Mouse (Mus musculus) intestine, embryonic 15.5 days (tissue): ENCODE results near the gene Ssh1. TPM values are rescaled to one million over a fixed set of nuclear protein-coding genes. Genes with fewer than 3 reads are reported as not detected.

Experiments
- ATAC-seq: fragments of 200-750 bp; cut with Nextera tagmentation; 2 replicates; pipeline ENCODE4 v1.8.0; 2017; ENCODE audit warnings: moderate TSS enrichment, moderate library complexity
- H3K27ac ChIP-seq: fragments of 300-500 bp; sonication (generic); 2 replicates; pipeline ENCODE4 v1.5.1; 2015; ENCODE audit warnings: mild to moderate bottlenecking, inconsistent platforms
- H3K27me3 ChIP-seq: fragments of 300-500 bp; sonication (generic); replicated peaks from 2 replicates; pipeline ENCODE4 v1.6.1; 2015; ENCODE audit warnings: inconsistent platforms
- H3K36me3 ChIP-seq: fragments of 300-500 bp; sonication (generic); 2 replicates; pipeline ENCODE4 v1.6.1; 2015; ENCODE audit warnings: inconsistent platforms
- H3K4me1 ChIP-seq: fragments of 300-500 bp; sonication (generic); replicated peaks from 2 replicates; pipeline ENCODE4 v1.6.1; 2015; ENCODE audit warnings: inconsistent platforms
- H3K4me2 ChIP-seq: fragments of 300-500 bp; sonication (generic); replicated peaks from 2 replicates; pipeline ENCODE4 v1.6.1; 2015; ENCODE audit warnings: mild to moderate bottlenecking, inconsistent platforms
- H3K4me3 ChIP-seq: fragments of 300-500 bp; sonication (generic); replicated peaks from 2 replicates; pipeline ENCODE4 v1.5.1; 2015; ENCODE audit warnings: inconsistent platforms
- H3K9ac ChIP-seq: fragments of 300-500 bp; sonication (generic); 2 replicates; pipeline ENCODE4 v1.6.1; 2015; ENCODE audit warnings: inconsistent platforms
- H3K9me3 ChIP-seq: fragments of 300-500 bp; sonication (generic); 2 replicates; pipeline ENCODE4 v1.6.1; 2016; ENCODE audit warnings: inconsistent platforms
- WGBS: fragments of 180-500 bp; shearing (Covaris S2); methylation state at CpG from one replicate; pipeline ENCODE4 v1.1.7; 2015; 5-methylcytosine and 5-hydroxymethylcytosine counted together
- polyA plus RNA-seq: library from polyadenylated mRNA; unstranded; fragments of >200 nt; fragmentation: Nextera tagmentation; extraction: Ambion mirVana; gene quantifications from 2 replicates; pipeline ENCODE4 v1.2.1, GENCODE M21; 2015

Ssh1 gene
- polyA plus RNA-seq, result 10.1 and 11.8 TPM in 2 replicates

- ATAC-seq, result peak; percentile 90
- H3K27ac ChIP-seq, result peak within 1 kb of the TSS; percentile 94
- peak within 1 kb of the TSS; percentile 84 for H3K4me3 ChIP-seq
- H3K36me3 ChIP-seq, result peaks cover 4% of the 10 kb centered on the region; the same call in 1 of the 2 replicates
- H3K9me3 ChIP-seq, result no peaks in the 10 kb centered on the region
- peak within 1 kb of the TSS; percentile 84 for H3K4me2 ChIP-seq
- H3K27me3 ChIP-seq, result no peaks in the 10 kb centered on the region
- under 1% methylated on average over 69 of the region's 83 CpGs for WGBS
- peaks cover 21% of the 10 kb centered on the region for H3K4me1 ChIP-seq
- H3K9ac ChIP-seq, result peak within 1 kb of the TSS; percentile 86
Observed at GRCm38 (mm10) chr5:113993487-113994465, at the start of gene Ssh1. Ssh1 (minus strand) TSS chr5:113993894.

GRCm38 (mm10) chr5:114041327-114041930 lies 47.7 kb upstream of the Ssh1 start:
- peak; percentile 94 for ATAC-seq
- peak overlapping the region; percentile 39 for H3K4me2 ChIP-seq
- H3K4me1 ChIP-seq, result peaks cover 10% of the 10 kb centered on the region; the same call in 1 of the 2 replicates
- no peaks in the 10 kb centered on the region for H3K36me3 ChIP-seq
- peak overlapping the region; percentile 74 for H3K27ac ChIP-seq
- H3K9ac ChIP-seq, result 0 out of 2 replicates have a peak overlapping the region, but pooled peaks have one; percentile 6
- no peaks in the 10 kb centered on the region for H3K27me3 ChIP-seq
- no peaks in the 10 kb centered on the region for H3K9me3 ChIP-seq
- 12% methylated on average over 15 of the region's 15 CpGs for WGBS
- no peak overlapping the region for H3K4me3 ChIP-seq

- Histone ChIP-seq H3K9ac (no peak overlapping the region), H3K27me3 (no peaks in the 10 kb centered on the region), H3K27ac (peak overlapping the region; percentile 74), H3K4me2 (peak overlapping the region; percentile 39), H3K4me3 (no peak overlapping the region), H3K36me3 (no peaks in the 10 kb centered on the region), H3K9me3 (no peaks in the 10 kb centered on the region), H3K4me1 (peaks cover 10% of the 10 kb centered on the region; the same call in 1 of the 2 replicates)
- peak; percentile 48 for ATAC-seq
- 77% methylated on average over 1 of the region's 1 CpGs for WGBS
Observed at GRCm38 (mm10) chr5:114040911-114041310, 47.2 kb upstream of the Ssh1 start.

- Histone ChIP-seq H3K27ac (no peak overlapping the region), H3K27me3 (no peaks in the 10 kb centered on the region), H3K9me3 (no peaks in the 10 kb centered on the region), H3K9ac (no peak overlapping the region), H3K36me3 (no peaks in the 10 kb centered on the region), H3K4me2 (peak overlapping the region; percentile 39; the same call in 1 of the 2 replicates), H3K4me3 (no peak overlapping the region), H3K4me1 (peaks cover 10% of the 10 kb centered on the region; the same call in 1 of the 2 replicates)
- peak; percentile 44 for ATAC-seq
- WGBS, result 31% methylated on average over 7 of the region's 8 CpGs
Observed at GRCm38 (mm10) chr5:114040508-114040907, 46.8 kb upstream of the Ssh1 start.

GRCm38 (mm10) chr5:114035111-114035510 lies 41.4 kb upstream of the Ssh1 start:
- H3K4me1 ChIP-seq, result 0 out of 2 replicates have a peak, but pooled peaks cover 5% of the 10 kb centered on the region
- H3K4me3 ChIP-seq, result no peak overlapping the region
- H3K9me3 ChIP-seq, result no peaks in the 10 kb centered on the region
- no peak overlapping the region for H3K4me2 ChIP-seq
- WGBS, result 67% methylated on average over 10 of the region's 10 CpGs
- H3K36me3 ChIP-seq, result no peaks in the 10 kb centered on the region
- no peak overlapping the region for H3K9ac ChIP-seq
- no peak for ATAC-seq
- no peaks in the 10 kb centered on the region for H3K27me3 ChIP-seq
- no peak overlapping the region for H3K27ac ChIP-seq

GRCm38 (mm10) chr5:114034393-114034792 lies 40.7 kb upstream of the Ssh1 start:
- Histone ChIP-seq H3K9ac (no peak overlapping the region), H3K27ac (no peak overlapping the region), H3K9me3 (no peaks in the 10 kb centered on the region), H3K36me3 (no peaks in the 10 kb centered on the region), H3K27me3 (no peaks in the 10 kb centered on the region), H3K4me2 (no peak overlapping the region), H3K4me3 (no peak overlapping the region), H3K4me1 (0 out of 2 replicates have a peak, but pooled peaks cover 5% of the 10 kb centered on the region)
- 73% methylated on average over 7 of the region's 7 CpGs for WGBS
- ATAC-seq, result no peak

GRCm38 (mm10) chr5:114032161-114032763 lies 38.6 kb upstream of the Ssh1 start:
- Histone ChIP-seq H3K4me3 (no peak overlapping the region), H3K27ac (no peak overlapping the region), H3K36me3 (no peaks in the 10 kb centered on the region), H3K4me2 (no peak overlapping the region), H3K9ac (no peak overlapping the region), H3K4me1 (0 out of 2 replicates have a peak, but pooled peaks cover 5% of the 10 kb centered on the region), H3K9me3 (no peaks in the 10 kb centered on the region), H3K27me3 (no peaks in the 10 kb centered on the region)
- 78% methylated on average over 3 of the region's 3 CpGs for WGBS
- no peak for ATAC-seq

- no peaks in the 10 kb centered on the region for H3K36me3 ChIP-seq
- ATAC-seq, result no peak
- WGBS, result 89% methylated on average over 12 of the region's 12 CpGs
- no peaks in the 10 kb centered on the region for H3K9me3 ChIP-seq
- H3K27ac ChIP-seq, result no peak overlapping the region
- H3K4me2 ChIP-seq, result no peak overlapping the region
- no peaks in the 10 kb centered on the region for H3K27me3 ChIP-seq
- 0 out of 2 replicates have a peak, but pooled peaks cover 3% of the 10 kb centered on the region for H3K4me1 ChIP-seq
- no peak overlapping the region for H3K9ac ChIP-seq
- H3K4me3 ChIP-seq, result no peak overlapping the region
Observed at GRCm38 (mm10) chr5:114030652-114031051, 37.0 kb upstream of the Ssh1 start.

- Histone ChIP-seq H3K9me3 (no peaks in the 10 kb centered on the region), H3K36me3 (no peaks in the 10 kb centered on the region), H3K9ac (no peak overlapping the region), H3K4me3 (no peak overlapping the region), H3K27ac (no peak overlapping the region), H3K27me3 (no peaks in the 10 kb centered on the region), H3K4me2 (no peak overlapping the region), H3K4me1 (0 out of 2 replicates have a peak, but pooled peaks cover 5% of the 10 kb centered on the region)
- no peak for ATAC-seq
- WGBS, result 77% methylated on average over 12 of the region's 12 CpGs
Observed at GRCm38 (mm10) chr5:114028111-114028510, 34.4 kb upstream of the Ssh1 start.

GRCm38 (mm10) chr5:114027217-114027944 lies 33.7 kb upstream of the Ssh1 start:
- Histone ChIP-seq H3K4me1 (0 out of 2 replicates have a peak, but pooled peaks cover 5% of the 10 kb centered on the region), H3K9me3 (no peaks in the 10 kb centered on the region), H3K36me3 (no peaks in the 10 kb centered on the region), H3K4me2 (no peak overlapping the region), H3K9ac (no peak overlapping the region), H3K27ac (no peak overlapping the region), H3K27me3 (no peaks in the 10 kb centered on the region), H3K4me3 (no peak overlapping the region)
- 86% methylated on average over 12 of the region's 12 CpGs for WGBS
- ATAC-seq, result no peak

GRCm38 (mm10) chr5:114024885-114025284 lies 31.2 kb upstream of the Ssh1 start:
- Histone ChIP-seq H3K27me3 (no peaks in the 10 kb centered on the region), H3K4me1 (0 out of 2 replicates have a peak, but pooled peaks cover 2% of the 10 kb centered on the region), H3K4me2 (no peak overlapping the region), H3K9ac (no peak overlapping the region), H3K4me3 (no peak overlapping the region), H3K9me3 (no peaks in the 10 kb centered on the region), H3K36me3 (no peaks in the 10 kb centered on the region), H3K27ac (no peak overlapping the region)
- peak; percentile 57 for ATAC-seq
- 14% methylated on average over 10 of the region's 10 CpGs for WGBS
